Mouse (Mus musculus) MEL (cell line): ENCODE results near the gene Olfr630. TPM values are rescaled to one million over a fixed set of nuclear protein-coding genes. Genes with fewer than 3 reads are reported as not detected.
A peak's percentile ranks its signal among the peaks of the same experiment; 100 is the strongest.

Experiments
- DNase-seq: peaks from one replicate; pipeline ENCODE4 v3.0.0; 2011; ENCODE audit warnings: low read depth, low spot score
- H3K27ac ChIP-seq: 2 replicates; pipeline ENCODE4 v1.5.1; 2012; ENCODE audit warnings: low read depth, mild to moderate bottlenecking, control low read depth, low read length, moderate library complexity; ENCODE audit not compliant: control insufficient read depth
- H3K27me3 ChIP-seq, 2 experiments: fragments of 150-350 bp in 1 of 2; sonication (generic) in 1 of 2; 2 replicates each; pipeline ENCODE4 v1.6.1; 2012; ENCODE audit warnings: low read length in 2 of 2, mild to moderate bottlenecking in 2 of 2, improper control_type of control experiment in 1 of 2, moderate library complexity in 1 of 2; ENCODE audit not compliant: insufficient read depth in 2 of 2, control insufficient read depth in 1 of 2
- H3K36me3 ChIP-seq, 2 experiments: 2 replicates each; pipeline ENCODE4 v1.6.1; 2012 to 2014; ENCODE audit warnings: low read length in 2 of 2, improper control_type of control experiment in 1 of 2, inconsistent platforms in 1 of 2, mild to moderate bottlenecking in 1 of 2; ENCODE audit not compliant: insufficient read depth in 2 of 2, control insufficient read depth in 1 of 2
- H3K4me1 ChIP-seq, 2 experiments: fragments of 150-350 bp in 1 of 2; sonication (generic) in 1 of 2; 2 replicates each; pipeline ENCODE4 v1.6.1; 2012; ENCODE audit warnings: low read length in 2 of 2, improper control_type of control experiment in 1 of 2, mild to moderate bottlenecking in 1 of 2; ENCODE audit not compliant: insufficient read depth in 2 of 2, control insufficient read depth in 1 of 2
- H3K4me3 ChIP-seq, 2 experiments: fragments of 150-350 bp in 1 of 2; sonication (generic) in 1 of 2; 2 replicates each; pipeline ENCODE4 v1.5.1; 2012; ENCODE audit warnings: low read depth in 2 of 2, low read length in 2 of 2, mild to moderate bottlenecking in 2 of 2, moderate library complexity in 2 of 2, control low read depth in 1 of 2, improper control_type of control experiment in 1 of 2; ENCODE audit not compliant: control insufficient read depth in 1 of 2, insufficient read depth in 1 of 2
- H3K79me2 ChIP-seq: 2 replicates; pipeline ENCODE4 v1.6.1; 2012; ENCODE audit warnings: mild to moderate bottlenecking, low read length, moderate library complexity; ENCODE audit not compliant: control insufficient read depth, poor library complexity, insufficient read depth
- H3K9ac ChIP-seq: 2 replicates; pipeline ENCODE4 v1.6.1; 2012; ENCODE audit warnings: low read depth, mild to moderate bottlenecking, control low read depth, low read length, moderate library complexity; ENCODE audit not compliant: control insufficient read depth, poor library complexity, severe bottlenecking
- H3K9me3 ChIP-seq: fragments of 150-350 bp; sonication (generic); replicated peaks from 2 replicates; pipeline ENCODE4 v1.6.1; 2012; ENCODE audit warnings: mild to moderate bottlenecking, low read length, improper control_type of control experiment, moderate library complexity; ENCODE audit not compliant: insufficient read depth
- BHLHE40 ChIP-seq: IDR thresholded peaks from 2 replicates; pipeline ENCODE4 v1.6.1; 2012; ENCODE audit warnings: low read depth, mild to moderate bottlenecking, inconsistent platforms, low read length, improper control_type of control experiment, borderline replicate concordance
- CHD1 ChIP-seq: IDR thresholded peaks from 2 replicates; pipeline ENCODE4 v1.6.1; 2012; ENCODE audit warnings: low read depth, mild to moderate bottlenecking, inconsistent platforms, low read length, improper control_type of control experiment
- CHD2 ChIP-seq: IDR thresholded peaks from 2 replicates; pipeline ENCODE4 v1.6.1; 2011; ENCODE audit warnings: low read length, improper control_type of control experiment
- CTCF ChIP-seq, 3 experiments: IDR thresholded peaks in 2 of 3; conservative IDR thresholded peaks in 1 of 3; 2 replicates each; pipeline ENCODE4 v1.5.1; 2011 to 2012; ENCODE audit warnings: low read length in 3 of 3, low read depth in 2 of 3, mild to moderate bottlenecking in 2 of 3, improper control_type of control experiment in 1 of 3, inconsistent platforms in 1 of 3, mixed read lengths in 1 of 3, moderate library complexity in 1 of 3; ENCODE audit not compliant: control insufficient read depth in 1 of 3, insufficient read depth in 1 of 3, poor library complexity in 1 of 3, severe bottlenecking in 1 of 3
- E2F4 ChIP-seq: IDR thresholded peaks from 2 replicates; pipeline ENCODE4 v1.6.1; 2011; ENCODE audit warnings: low read depth, low read length, improper control_type of control experiment, borderline replicate concordance
- ELF1 ChIP-seq: IDR thresholded peaks from 2 replicates; pipeline ENCODE4 v1.6.1; 2014; ENCODE audit warnings: low read depth, mild to moderate bottlenecking, inconsistent platforms, low read length, improper control_type of control experiment, moderate library complexity
- EP300 ChIP-seq, 2 experiments: IDR thresholded peaks; 2 replicates each; pipeline ENCODE4 v1.6.1; 2011; ENCODE audit warnings: improper control_type of control experiment in 2 of 2, low read length in 2 of 2, low read depth in 1 of 2, mild to moderate bottlenecking in 1 of 2
- ETS1 ChIP-seq: IDR thresholded peaks from 2 replicates; pipeline ENCODE4 v1.6.1; 2012; ENCODE audit warnings: low read depth, mild to moderate bottlenecking, inconsistent platforms, low read length, improper control_type of control experiment, moderate library complexity
- GABPA ChIP-seq: IDR thresholded peaks from 2 replicates; pipeline ENCODE4 v1.6.1; 2012; ENCODE audit warnings: low read depth, mild to moderate bottlenecking, inconsistent platforms, low read length, improper control_type of control experiment, moderate library complexity
- GATA1 ChIP-seq: IDR thresholded peaks from 2 replicates; pipeline ENCODE4 v1.6.1; 2011; ENCODE audit warnings: low read depth, low read length, improper control_type of control experiment
- HCFC1 ChIP-seq: IDR thresholded peaks from 2 replicates; pipeline ENCODE4 v1.6.1; 2012; ENCODE audit warnings: low read depth, mild to moderate bottlenecking, inconsistent platforms, low read length, improper control_type of control experiment, moderate library complexity
- JUND ChIP-seq: IDR thresholded peaks from 2 replicates; pipeline ENCODE4 v1.6.1; 2011; ENCODE audit warnings: low read depth, mild to moderate bottlenecking, improper control_type of control experiment, low read length
- KAT2A ChIP-seq: conservative IDR thresholded peaks from 2 replicates; pipeline ENCODE4 v1.6.1; 2012; ENCODE audit warnings: low read depth, low read length, improper control_type of control experiment, inconsistent platforms
- MAFK ChIP-seq: IDR thresholded peaks from 2 replicates; pipeline ENCODE4 v1.6.1; 2011; ENCODE audit warnings: low read depth, mild to moderate bottlenecking, low read length, improper control_type of control experiment, borderline replicate concordance
- MAX ChIP-seq: IDR thresholded peaks from 2 replicates; pipeline ENCODE4 v1.6.1; 2011; ENCODE audit warnings: low read length, improper control_type of control experiment
- MAZ ChIP-seq: IDR thresholded peaks from 2 replicates; pipeline ENCODE4 v1.6.1; 2012; ENCODE audit warnings: low read depth, mild to moderate bottlenecking, inconsistent platforms, low read length, improper control_type of control experiment
- MEF2A ChIP-seq: IDR thresholded peaks from 2 replicates; pipeline ENCODE4 v1.6.1; 2014; ENCODE audit warnings: low read depth, mild to moderate bottlenecking, inconsistent platforms, low read length, improper control_type of control experiment; ENCODE audit not compliant: poor library complexity, insufficient replicate concordance, severe bottlenecking; ENCODE audit errors: extremely low read depth
- MXI1 ChIP-seq: IDR thresholded peaks from 2 replicates; pipeline ENCODE4 v1.6.1; 2011; ENCODE audit warnings: mild to moderate bottlenecking, low read depth, low read length, improper control_type of control experiment
- MYB ChIP-seq: IDR thresholded peaks from 2 replicates; pipeline ENCODE4 v1.6.1; 2011; ENCODE audit warnings: mild to moderate bottlenecking, low read depth, low read length, improper control_type of control experiment
- MYC ChIP-seq: IDR thresholded peaks from 2 replicates; pipeline ENCODE4 v1.6.1; 2011; ENCODE audit warnings: low read depth, mild to moderate bottlenecking, low read length, improper control_type of control experiment, moderate library complexity
- NELFE ChIP-seq: IDR thresholded peaks from 2 replicates; pipeline ENCODE4 v1.6.1; 2011; ENCODE audit warnings: low read depth, low read length, improper control_type of control experiment
- NRF1 ChIP-seq: IDR thresholded peaks from 2 replicates; pipeline ENCODE4 v1.6.1; 2014; ENCODE audit warnings: low read depth, mild to moderate bottlenecking, inconsistent platforms, low read length, improper control_type of control experiment, moderate library complexity; ENCODE audit not compliant: poor library complexity, insufficient read depth, severe bottlenecking
- POLR2AphosphoS2 ChIP-seq: IDR thresholded peaks from 2 replicates; pipeline ENCODE4 v1.6.1; 2011; ENCODE audit warnings: low read length, improper control_type of control experiment
- POLR2AphosphoS5 ChIP-seq: IDR thresholded peaks from 2 replicates; pipeline ENCODE4 v1.6.1; 2012; ENCODE audit warnings: low read depth, borderline replicate concordance, mild to moderate bottlenecking, inconsistent platforms, low read length, moderate library complexity, mixed read lengths
- RAD21 ChIP-seq: IDR thresholded peaks from 2 replicates; pipeline ENCODE4 v1.6.1; 2011; ENCODE audit warnings: mild to moderate bottlenecking, low read depth, low read length, improper control_type of control experiment
- RCOR1 ChIP-seq: IDR thresholded peaks from 2 replicates; pipeline ENCODE4 v1.6.1; 2012; ENCODE audit warnings: low read depth, mild to moderate bottlenecking, inconsistent platforms, low read length, improper control_type of control experiment
- SIN3A ChIP-seq: IDR thresholded peaks from 2 replicates; pipeline ENCODE4 v1.6.1; 2012; ENCODE audit warnings: low read length, improper control_type of control experiment, inconsistent platforms
- SMC3 ChIP-seq: IDR thresholded peaks from 2 replicates; pipeline ENCODE4 v1.6.1; 2011; ENCODE audit warnings: low read depth, low read length, improper control_type of control experiment
- TAL1 ChIP-seq: IDR thresholded peaks from 2 replicates; pipeline ENCODE4 v1.6.1; 2012; ENCODE audit warnings: mild to moderate bottlenecking, inconsistent platforms, low read length, moderate library complexity, mixed read lengths
- UBTF ChIP-seq: IDR thresholded peaks from 2 replicates; pipeline ENCODE4 v1.6.1; 2012; ENCODE audit warnings: low read depth, mild to moderate bottlenecking, inconsistent platforms, low read length, improper control_type of control experiment, moderate library complexity, borderline replicate concordance; ENCODE audit not compliant: insufficient read depth
- USF1 ChIP-seq: IDR thresholded peaks from 2 replicates; pipeline ENCODE4 v1.6.1; 2014; ENCODE audit warnings: low read depth, mild to moderate bottlenecking, inconsistent platforms, low read length, improper control_type of control experiment, moderate library complexity
- USF2 ChIP-seq, 2 experiments: IDR thresholded peaks; 2 replicates each; pipeline ENCODE4 v1.6.1; 2011 to 2012; ENCODE audit warnings: improper control_type of control experiment in 2 of 2, low read length in 2 of 2, borderline replicate concordance in 1 of 2, inconsistent platforms in 1 of 2, low read depth in 1 of 2, mild to moderate bottlenecking in 1 of 2; ENCODE audit not compliant: insufficient read depth in 1 of 2
- ZC3H11A ChIP-seq: IDR thresholded peaks from 2 replicates; pipeline ENCODE4 v1.6.1; 2012; ENCODE audit warnings: low read depth, mild to moderate bottlenecking, inconsistent platforms, low read length, improper control_type of control experiment
- ZKSCAN1 ChIP-seq: IDR thresholded peaks from 2 replicates; pipeline ENCODE4 v1.6.1; 2012; ENCODE audit warnings: low read depth, mild to moderate bottlenecking, inconsistent platforms, low read length, improper control_type of control experiment, moderate library complexity
- ZMIZ1 ChIP-seq: IDR thresholded peaks from 2 replicates; pipeline ENCODE4 v1.6.1; 2012; ENCODE audit warnings: low read depth, mild to moderate bottlenecking, inconsistent platforms, low read length, improper control_type of control experiment, moderate library complexity
- ZNF384 ChIP-seq: IDR thresholded peaks from 2 replicates; pipeline ENCODE4 v1.6.1; 2012; ENCODE audit warnings: low read depth, mild to moderate bottlenecking, inconsistent platforms, low read length, improper control_type of control experiment
- polyA plus RNA-seq, 2 experiments: library from polyadenylated mRNA; stranded (reverse) in 1 of 2; unstranded in 1 of 2; fragments of >175 nt in 1 of 2; fragments of >200 nt in 1 of 2; gene quantifications; 2 replicates each; pipeline versions ENCODE4 v1.2.1 to v1.2.4; 2012; ENCODE audit warnings: low replicate concordance in 2 of 2, low read depth in 1 of 2; ENCODE audit not compliant: insufficient read length in 2 of 2, insufficient read depth in 1 of 2, missing spikeins in 1 of 2
- total RNA-seq: library from RNA; depleted of rRNA; stranded (reverse); fragments of 300-350 nt; gene quantifications from 2 replicates; pipeline ENCODE4 v1.2.3, GENCODE M21; 2012

The Olfr630 gene
- total and polyA plus RNA-seq, 3 experiments: not detected

DNA sequence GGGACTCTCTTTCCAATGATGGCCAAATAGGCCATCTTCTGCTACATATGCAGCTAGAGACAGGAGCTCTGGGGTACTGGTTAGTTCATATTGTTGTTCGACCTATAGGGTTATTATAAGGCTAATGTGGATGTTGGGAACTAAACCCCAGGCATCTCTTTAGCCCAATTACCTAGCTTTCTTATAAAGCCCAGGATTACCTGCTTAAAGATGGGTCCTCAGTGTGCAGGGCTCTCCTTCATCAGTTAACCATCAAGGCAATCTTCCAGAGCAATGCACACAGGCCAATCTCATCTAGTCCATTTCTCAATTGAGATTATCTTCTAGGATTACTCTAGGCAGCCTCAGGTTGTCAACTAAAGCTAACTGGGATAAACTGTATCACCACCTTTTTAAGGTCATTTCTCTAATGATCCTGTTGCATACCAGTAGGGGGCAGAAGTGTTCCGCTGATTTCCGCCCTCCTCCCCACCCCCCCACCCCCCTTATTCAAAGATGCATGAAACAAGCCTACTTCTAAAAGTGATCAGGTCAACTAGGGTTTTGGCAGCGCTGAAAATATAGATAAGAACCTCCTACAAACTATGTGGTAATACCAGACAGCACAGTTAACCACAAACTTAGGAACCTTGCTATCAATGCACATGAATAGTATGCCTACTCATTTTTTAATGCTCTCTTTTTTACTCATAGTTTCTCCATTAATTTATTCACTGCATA, 35.7 kb upstream of the Olfr630 start:
- H3K4me3 ChIP-seq: no peak overlapping the region
- H3K36me3 ChIP-seq: no peaks in the 10 kb centered on the region
- H3K27me3 ChIP-seq: no peaks in the 10 kb centered on the region
- no peak overlapping the region for H3K9ac ChIP-seq
- no peak overlapping the region for H3K27ac ChIP-seq
- H3K79me2 ChIP-seq: no peaks in the 10 kb centered on the region
- H3K4me1 ChIP-seq: no peaks in the 10 kb centered on the region
- peak; percentile 71 for DNase-seq
- H3K9me3 ChIP-seq: no peaks in the 10 kb centered on the region
- TF ChIP-seq CHD2 (no peak), SIN3A (peak; percentile 60), RAD21 (peak; percentile 65), ZKSCAN1 (no peak), CTCF (IDR thresholded peaks at IDR 0.05 in 2 of 3, conservative IDR thresholded peaks at IDR 0.05 in 1 of 3; ENCODE audit: control insufficient read depth in 1 of 3, insufficient read depth in 1 of 3, low read depth in 2 of 3, low read length in 3 of 3, poor library complexity in 1 of 3, severe bottlenecking in 1 of 3) (peak; percentile 30 to 63 (median 49)), MYB (no peak), SMC3 (peak; percentile 74), HCFC1 (no peak), JUND (no peak), MYC (0 out of 2 replicates have a peak, but pooled peaks have one; percentile 43), ZC3H11A (peak; percentile 63), POLR2AphosphoS2 (no peak), E2F4 (no peak), ETS1 (peak; percentile 61; the same call in 1 of the 2 replicates), MXI1 (peak; percentile 32; the same call in 1 of the 2 replicates), MAZ (peak; percentile 77), NRF1 (no peak), ZMIZ1 (no peak), GATA1 (peak; percentile 24; the same call in 1 of the 2 replicates), MAFK (no peak), BHLHE40 (peak; percentile 97), RCOR1 (no peak), USF2 (IDR thresholded peaks at IDR 0.05; ENCODE audit: borderline replicate concordance in 1 of 2, insufficient read depth in 1 of 2, low read depth in 1 of 2, low read length in 2 of 2) (no peak), NELFE (no peak), TAL1 (peak; percentile 42), POLR2AphosphoS5 (no peak), KAT2A (no peak), MAX (no peak), GABPA (no peak), ZNF384 (no peak), EP300 (IDR thresholded peaks at IDR 0.05; ENCODE audit: low read depth in 1 of 2, low read length in 2 of 2) (peak; percentile 21 to 68; a peak in 3 of 4 replicates), MEF2A (no peak), UBTF (no peak), USF1 (no peak), ELF1 (no peak), CHD1 (no peak)
